Mouse (Mus musculus) embryonic facial prominence, embryonic 13.5 days (tissue): Measurements from ENCODE around the gene Nkd2. TPM values are rescaled to one million over a fixed set of nuclear protein-coding genes. Genes with fewer than 3 reads are reported as not detected.
A peak's percentile ranks its signal among the peaks of the same experiment; 100 is the strongest.

Source experiments
- ATAC-seq: fragments of 200-750 bp; cut with Nextera tagmentation; 2 replicates; pipeline ENCODE4 v1.8.0; 2017; ENCODE audit warnings: low read depth; ENCODE audit not compliant: insufficient number of reproducible peaks, insufficient read depth, low FRiP score, low TSS enrichment
- H3K27ac ChIP-seq: fragments of 300-500 bp; sonication (generic); 2 replicates; pipeline ENCODE4 v1.5.1; 2015; ENCODE audit warnings: moderate library complexity, mild to moderate bottlenecking, inconsistent platforms
- H3K27me3 ChIP-seq: fragments of 300-500 bp; sonication (generic); 2 replicates; pipeline ENCODE4 v1.6.1; 2015; ENCODE audit warnings: mild to moderate bottlenecking, inconsistent platforms
- H3K36me3 ChIP-seq: fragments of 300-500 bp; sonication (generic); 2 replicates; pipeline ENCODE4 v1.6.1; 2015; ENCODE audit warnings: mild to moderate bottlenecking, inconsistent platforms
- H3K4me1 ChIP-seq: fragments of 300-500 bp; sonication (generic); 2 replicates; pipeline ENCODE4 v1.6.1; 2015; ENCODE audit warnings: inconsistent platforms
- H3K4me2 ChIP-seq: fragments of 300-500 bp; sonication (generic); 2 replicates; pipeline ENCODE4 v1.6.1; 2015; ENCODE audit warnings: moderate library complexity, mild to moderate bottlenecking, inconsistent platforms
- H3K4me3 ChIP-seq: fragments of 300-500 bp; sonication (generic); 2 replicates; pipeline ENCODE4 v1.5.1; 2015; ENCODE audit warnings: mild to moderate bottlenecking, inconsistent platforms
- H3K9ac ChIP-seq: fragments of 300-500 bp; sonication (generic); 2 replicates; pipeline ENCODE4 v1.6.1; 2015; ENCODE audit warnings: mild to moderate bottlenecking, inconsistent platforms
- H3K9me3 ChIP-seq: fragments of 300-500 bp; sonication (generic); 2 replicates; pipeline ENCODE4 v1.6.1; 2016; ENCODE audit warnings: inconsistent platforms
- WGBS: fragments of 180-500 bp; shearing (Covaris S2); methylation state at CpG from one replicate; pipeline ENCODE4 v1.1.7; 2015; ENCODE audit warnings: mixed read lengths; 5-methylcytosine and 5-hydroxymethylcytosine counted together
- polyA plus RNA-seq: library from polyadenylated mRNA; unstranded; fragments of >200 nt; fragmentation: Nextera tagmentation; extraction: Ambion mirVana; gene quantifications from 2 replicates; pipeline ENCODE4 v1.2.1, GENCODE M21; 2015

Nkd2 gene
- polyA plus RNA-seq, 1 experiment from 2014 or later, result 44.9 TPM

- H3K9ac ChIP-seq, result no peak overlapping the region
- no peak overlapping the region for H3K4me3 ChIP-seq
- peaks cover 10% of the 10 kb centered on the region; the same call in 1 of the 2 replicates for H3K36me3 ChIP-seq
- no peak overlapping the region for H3K4me2 ChIP-seq
- H3K27me3 ChIP-seq, result no peaks in the 10 kb centered on the region
- no peak overlapping the region for H3K27ac ChIP-seq
- H3K9me3 ChIP-seq, result no peaks in the 10 kb centered on the region
- H3K4me1 ChIP-seq, result peaks cover 46% of the 10 kb centered on the region
- WGBS, result 59% methylated on average over 4 of the region's 4 CpGs
- no peak for ATAC-seq
These were observed 7.7 kb downstream of the Nkd2 start for GRCm38 (mm10) chr13:73839740-73840139.

DNA sequence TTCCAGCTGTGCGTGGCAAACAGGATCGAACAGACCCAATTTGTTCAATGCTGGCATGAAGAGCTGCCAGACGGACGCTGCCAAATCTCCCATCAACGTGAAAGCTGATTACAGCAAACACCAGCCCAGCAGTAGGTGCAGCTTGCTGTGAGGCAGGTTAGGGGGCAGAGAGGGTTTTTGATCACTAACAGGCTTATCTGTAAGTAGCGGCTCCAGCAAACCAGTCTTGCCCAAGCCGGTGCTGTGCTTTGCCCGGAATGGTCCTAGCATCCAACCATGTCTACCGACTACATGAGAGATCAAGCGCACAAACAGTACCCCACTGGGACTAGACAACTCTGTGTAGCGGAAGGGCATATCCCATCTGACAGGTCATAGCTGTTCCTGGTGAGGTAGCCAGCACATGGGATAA, 8.3 kb downstream of the Nkd2 start:
- Histone ChIP-seq H3K4me2 (no peak overlapping the region), H3K4me3 (no peak overlapping the region), H3K4me1 (peaks cover 46% of the 10 kb centered on the region), H3K36me3 (peaks cover 10% of the 10 kb centered on the region; the same call in 1 of the 2 replicates), H3K9ac (no peak overlapping the region), H3K27ac (no peak overlapping the region), H3K27me3 (no peaks in the 10 kb centered on the region), H3K9me3 (no peaks in the 10 kb centered on the region)
- WGBS, result 66% methylated on average over 11 of the region's 11 CpGs
- ATAC-seq, result no peak

GRCm38 (mm10) chr13:73837708-73838107, 9.7 kb downstream of the Nkd2 start:
- no peak overlapping the region for H3K27ac ChIP-seq
- peaks cover 8% of the 10 kb centered on the region; the same call in 1 of the 2 replicates for H3K36me3 ChIP-seq
- no peak for ATAC-seq
- H3K27me3 ChIP-seq, result no peaks in the 10 kb centered on the region
- WGBS, result 81% methylated on average over 8 of the region's 8 CpGs
- no peaks in the 10 kb centered on the region for H3K9me3 ChIP-seq
- no peak overlapping the region for H3K4me3 ChIP-seq
- H3K4me1 ChIP-seq, result peaks cover 56% of the 10 kb centered on the region
- H3K9ac ChIP-seq, result no peak overlapping the region
- no peak overlapping the region for H3K4me2 ChIP-seq

DNA sequence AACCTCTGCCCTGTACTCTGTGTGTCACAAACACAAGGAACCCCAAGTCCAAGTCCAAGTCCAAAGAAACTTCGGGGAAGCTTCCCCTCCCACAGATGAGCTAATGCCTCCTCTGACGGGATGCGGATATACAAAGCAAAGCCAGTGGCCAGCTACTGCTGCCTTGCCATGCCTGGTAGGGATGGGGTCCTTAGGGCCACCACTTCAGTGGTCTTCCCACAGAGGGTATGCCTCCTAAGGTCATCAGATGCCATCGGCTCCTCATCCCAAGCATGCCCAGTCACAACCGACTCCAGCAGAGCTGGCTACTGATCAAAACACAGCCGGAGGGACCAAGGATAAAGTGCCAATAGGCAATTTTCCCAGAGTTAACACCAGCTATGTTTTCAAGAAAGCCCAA, 10.9 kb downstream of the Nkd2 start:
- Histone ChIP-seq H3K9me3 (no peaks in the 10 kb centered on the region), H3K4me2 (no peak overlapping the region), H3K27ac (no peak overlapping the region), H3K4me3 (no peak overlapping the region), H3K27me3 (no peaks in the 10 kb centered on the region), H3K4me1 (peaks cover 61% of the 10 kb centered on the region), H3K36me3 (peaks cover 8% of the 10 kb centered on the region; the same call in 1 of the 2 replicates), H3K9ac (no peak overlapping the region)
- ATAC-seq, result no peak
- WGBS, result 81% methylated on average over 6 of the region's 6 CpGs

GRCm38 (mm10) chr13:73835791-73836190, 11.6 kb downstream of the Nkd2 start:
- Histone ChIP-seq H3K4me3 (no peak overlapping the region), H3K4me1 (peaks cover 61% of the 10 kb centered on the region), H3K4me2 (no peak overlapping the region), H3K27ac (no peak overlapping the region), H3K36me3 (peaks cover 8% of the 10 kb centered on the region; the same call in 1 of the 2 replicates), H3K9ac (no peak overlapping the region), H3K9me3 (no peaks in the 10 kb centered on the region), H3K27me3 (no peaks in the 10 kb centered on the region)
- ATAC-seq, result no peak
- WGBS, result 64% methylated on average over 4 of the region's 4 CpGs

GRCm38 (mm10) chr13:73833809-73834208, 13.6 kb downstream of the Nkd2 start:
- no peak overlapping the region for H3K9ac ChIP-seq
- WGBS, result 20% methylated on average over 12 of the region's 12 CpGs
- H3K4me3 ChIP-seq, result no peak overlapping the region
- no peaks in the 10 kb centered on the region for H3K9me3 ChIP-seq
- peaks cover 8% of the 10 kb centered on the region for H3K36me3 ChIP-seq
- H3K27me3 ChIP-seq, result no peaks in the 10 kb centered on the region
- H3K27ac ChIP-seq, result peak overlapping the region; percentile 65; the same call in 1 of the 2 replicates
- ATAC-seq, result no peak
- H3K4me1 ChIP-seq, result peaks cover 51% of the 10 kb centered on the region
- peak overlapping the region; percentile 24; the same call in 1 of the 2 replicates for H3K4me2 ChIP-seq

- no peak for ATAC-seq
- no peak overlapping the region for H3K4me3 ChIP-seq
- H3K4me1 ChIP-seq, result peaks cover 52% of the 10 kb centered on the region
- H3K27ac ChIP-seq, result no peak overlapping the region
- no peaks in the 10 kb centered on the region for H3K9me3 ChIP-seq
- 0% methylated on average over 2 of the region's 2 CpGs for WGBS
- H3K27me3 ChIP-seq, result no peaks in the 10 kb centered on the region
- no peak overlapping the region for H3K9ac ChIP-seq
- peaks cover 3% of the 10 kb centered on the region for H3K36me3 ChIP-seq
- H3K4me2 ChIP-seq, result no peak overlapping the region
These were observed 15.9 kb downstream of the Nkd2 start for GRCm38 (mm10) chr13:73831486-73831885.

GRCm38 (mm10) chr13:73827243-73827642, 20.2 kb downstream of the Nkd2 start:
- no peak overlapping the region for H3K9ac ChIP-seq
- WGBS, result 44% methylated on average over 8 of the region's 8 CpGs
- no peak for ATAC-seq

GRCm38 (mm10) chr13:73823711-73824110, 23.7 kb downstream of the Nkd2 start:
- Histone ChIP-seq H3K4me3 (no peak overlapping the region), H3K9me3 (no peaks in the 10 kb centered on the region), H3K4me2 (no peak overlapping the region), H3K27me3 (no peaks in the 10 kb centered on the region), H3K27ac (no peak overlapping the region), H3K4me1 (peaks cover 13% of the 10 kb centered on the region), H3K9ac (no peak overlapping the region), H3K36me3 (peaks cover 69% of the 10 kb centered on the region)
- WGBS, result 80% methylated on average over 6 of the region's 6 CpGs
- ATAC-seq, result no peak

More at GRCm38 (mm10) chr13:73827243-73827642, 20.2 kb downstream of the Nkd2 start:
- H3K4me2 ChIP-seq, result no peak overlapping the region
- no peak overlapping the region for H3K4me3 ChIP-seq
- peaks cover 44% of the 10 kb centered on the region for H3K36me3 ChIP-seq
- H3K4me1 ChIP-seq, result peaks cover 14% of the 10 kb centered on the region
- H3K27me3 ChIP-seq, result no peaks in the 10 kb centered on the region
- H3K27ac ChIP-seq, result 0 out of 2 replicates have a peak overlapping the region, but pooled peaks have one; percentile 28
- H3K9me3 ChIP-seq, result no peaks in the 10 kb centered on the region

GRCm38 (mm10) chr13:73822187-73822800, 25.1 kb downstream of the Nkd2 start:
- H3K4me2 ChIP-seq, result no peak overlapping the region
- H3K27me3 ChIP-seq, result no peaks in the 10 kb centered on the region
- H3K27ac ChIP-seq, result no peak overlapping the region
- WGBS, result 73% methylated on average over 4 of the region's 4 CpGs
- H3K4me1 ChIP-seq, result peaks cover 2% of the 10 kb centered on the region
- peaks cover 79% of the 10 kb centered on the region for H3K36me3 ChIP-seq
- H3K9ac ChIP-seq, result no peak overlapping the region
- H3K9me3 ChIP-seq, result no peaks in the 10 kb centered on the region
- no peak for ATAC-seq
- H3K4me3 ChIP-seq, result no peak overlapping the region

- Histone ChIP-seq H3K9me3 (no peaks in the 10 kb centered on the region), H3K4me2 (no peak overlapping the region), H3K27me3 (no peaks in the 10 kb centered on the region), H3K4me3 (no peak overlapping the region), H3K9ac (no peak overlapping the region), H3K27ac (no peak overlapping the region), H3K36me3 (peaks cover 83% of the 10 kb centered on the region), H3K4me1 (no peaks in the 10 kb centered on the region)
- ATAC-seq, result no peak
- WGBS, result 90% methylated on average over 7 of the region's 7 CpGs
These were observed 26.2 kb downstream of the Nkd2 start for GRCm38 (mm10) chr13:73821251-73821650.

DNA sequence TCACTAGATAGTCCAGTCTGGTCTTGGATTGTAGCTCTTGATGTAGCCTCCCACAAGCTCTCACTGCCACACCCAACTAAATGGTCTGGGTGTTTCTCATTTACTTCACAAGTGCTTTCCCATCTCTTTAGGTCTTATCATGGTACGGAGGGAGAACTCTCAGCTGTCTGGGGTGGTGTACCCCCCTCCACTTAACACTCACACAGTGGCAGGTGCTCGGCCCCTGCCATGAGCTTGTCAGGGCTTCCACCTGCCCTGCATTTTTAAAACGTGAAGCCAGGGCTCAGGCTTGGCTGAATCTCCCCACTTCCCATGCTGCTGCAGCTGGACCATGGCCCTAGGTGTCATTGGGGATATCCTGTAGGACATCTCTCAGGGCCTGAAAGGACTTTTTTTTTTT, 28.5 kb downstream of the Nkd2 start:
- peaks cover 83% of the 10 kb centered on the region for H3K36me3 ChIP-seq
- no peaks in the 10 kb centered on the region for H3K27me3 ChIP-seq
- 79% methylated on average over 3 of the region's 3 CpGs for WGBS
- no peak for ATAC-seq
- no peak overlapping the region for H3K4me3 ChIP-seq
- H3K9ac ChIP-seq, result no peak overlapping the region
- H3K4me2 ChIP-seq, result no peak overlapping the region
- H3K27ac ChIP-seq, result no peak overlapping the region
- no peaks in the 10 kb centered on the region for H3K4me1 ChIP-seq
- H3K9me3 ChIP-seq, result no peaks in the 10 kb centered on the region
